Mouse (Mus musculus) limb, embryonic 13.5 days (tissue): ENCODE measurements around the gene Mast4. TPM values are rescaled to one million over a fixed set of nuclear protein-coding genes. Genes with fewer than 3 reads are reported as not detected.
A peak's percentile ranks its signal among the peaks of the same experiment; 100 is the strongest.

ENCODE experiments used
- ATAC-seq: fragments of 200-750 bp; cut with Nextera tagmentation; 2 replicates; pipeline ENCODE4 v1.8.0; 2017; ENCODE audit warnings: low read depth, moderate number of reproducible peaks, moderate TSS enrichment; ENCODE audit not compliant: low FRiP score
- H3K27ac ChIP-seq: fragments of 300-500 bp; sonication (generic); 2 replicates; pipeline ENCODE4 v1.5.1; 2015; ENCODE audit warnings: inconsistent platforms, mild to moderate bottlenecking, moderate library complexity
- H3K27me3 ChIP-seq: fragments of 300-500 bp; sonication (generic); 2 replicates; pipeline ENCODE4 v1.6.1; 2015; ENCODE audit warnings: mild to moderate bottlenecking, inconsistent platforms
- H3K36me3 ChIP-seq: fragments of 300-500 bp; sonication (generic); 2 replicates; pipeline ENCODE4 v1.6.1; 2015; ENCODE audit warnings: inconsistent platforms, mild to moderate bottlenecking, moderate library complexity
- H3K4me1 ChIP-seq: fragments of 300-500 bp; sonication (generic); 2 replicates; pipeline ENCODE4 v1.6.1; 2015; ENCODE audit warnings: inconsistent platforms
- H3K4me2 ChIP-seq: fragments of 300-500 bp; sonication (generic); replicated peaks from 2 replicates; pipeline ENCODE4 v1.6.1; 2015; ENCODE audit warnings: inconsistent platforms, mild to moderate bottlenecking, moderate library complexity
- H3K4me3 ChIP-seq: fragments of 300-500 bp; sonication (generic); 2 replicates; pipeline ENCODE4 v1.5.1; 2015; ENCODE audit warnings: moderate library complexity, mild to moderate bottlenecking, inconsistent platforms
- H3K9ac ChIP-seq: fragments of 300-500 bp; sonication (generic); 2 replicates; pipeline ENCODE4 v1.6.1; 2015; ENCODE audit warnings: mild to moderate bottlenecking, inconsistent platforms
- H3K9me3 ChIP-seq: fragments of 300-500 bp; sonication (generic); 2 replicates; pipeline ENCODE4 v1.6.1; 2016; ENCODE audit warnings: inconsistent platforms
- WGBS: fragments of 180-500 bp; shearing (Covaris S2); methylation state at CpG from one replicate; pipeline ENCODE4 v1.1.7; 2015; 5-methylcytosine and 5-hydroxymethylcytosine counted together
- polyA plus RNA-seq: library from polyadenylated mRNA; unstranded; fragments of >200 nt; fragmentation: Nextera tagmentation; extraction: Ambion mirVana; gene quantifications from 2 replicates; pipeline ENCODE4 v1.2.1, GENCODE M21; 2015

The Mast4 gene
- polyA plus RNA-seq, 1 experiment from 2014 or later: 23.2 TPM

GRCm38 (mm10) chr13:102918616-102919015 is 415.7 kb downstream of the Mast4 start:
- 35% methylated on average over 4 of the region's 4 CpGs for WGBS
- Histone ChIP-seq H3K4me3 (no peak overlapping the region), H3K4me1 (no peaks in the 10 kb centered on the region), H3K27ac (no peak overlapping the region), H3K9me3 (no peaks in the 10 kb centered on the region), H3K9ac (no peak overlapping the region), H3K4me2 (no peak overlapping the region), H3K27me3 (no peaks in the 10 kb centered on the region), H3K36me3 (no peaks in the 10 kb centered on the region)
- ATAC-seq: no peak

GRCm38 (mm10) chr13:102915341-102915740 is 419.0 kb downstream of the Mast4 start:
- H3K9ac ChIP-seq: no peak overlapping the region
- ATAC-seq: no peak
- no peaks in the 10 kb centered on the region for H3K36me3 ChIP-seq
- WGBS: 49% methylated on average over 1 of the region's 1 CpGs
- H3K4me1 ChIP-seq: no peaks in the 10 kb centered on the region
- H3K27ac ChIP-seq: no peak overlapping the region
- no peaks in the 10 kb centered on the region for H3K27me3 ChIP-seq
- H3K4me2 ChIP-seq: no peak overlapping the region
- H3K9me3 ChIP-seq: no peaks in the 10 kb centered on the region
- H3K4me3 ChIP-seq: no peak overlapping the region

- Histone ChIP-seq H3K36me3 (no peaks in the 10 kb centered on the region), H3K4me1 (no peaks in the 10 kb centered on the region), H3K4me3 (no peak overlapping the region), H3K27ac (no peak overlapping the region), H3K27me3 (no peaks in the 10 kb centered on the region), H3K9me3 (0 out of 2 replicates have a peak, but pooled peaks cover under 1% of the 10 kb centered on the region), H3K4me2 (no peak overlapping the region), H3K9ac (no peak overlapping the region)
- no peak for ATAC-seq
Observed at GRCm38 (mm10) chr13:102914800-102915199, 419.5 kb downstream of the Mast4 start.

GRCm38 (mm10) chr13:102913919-102914318 is 420.4 kb downstream of the Mast4 start:
- Histone ChIP-seq H3K4me3 (no peak overlapping the region), H3K36me3 (no peaks in the 10 kb centered on the region), H3K27me3 (no peaks in the 10 kb centered on the region), H3K4me1 (no peaks in the 10 kb centered on the region), H3K9me3 (0 out of 2 replicates have a peak, but pooled peaks cover 2% of the 10 kb centered on the region), H3K4me2 (no peak overlapping the region), H3K9ac (no peak overlapping the region), H3K27ac (no peak overlapping the region)
- 83% methylated on average over 2 of the region's 2 CpGs for WGBS
- no peak for ATAC-seq

- no peaks in the 10 kb centered on the region for H3K36me3 ChIP-seq
- no peak for ATAC-seq
- no peak overlapping the region; the same call in 1 of the 2 replicates for H3K27ac ChIP-seq
- no peak overlapping the region for H3K9ac ChIP-seq
- WGBS: 68% methylated on average over 12 of the region's 12 CpGs
- no peaks in the 10 kb centered on the region for H3K4me1 ChIP-seq
- H3K4me3 ChIP-seq: no peak overlapping the region
- 0 out of 2 replicates have a peak, but pooled peaks cover 2% of the 10 kb centered on the region for H3K9me3 ChIP-seq
- H3K4me2 ChIP-seq: no peak overlapping the region
- no peaks in the 10 kb centered on the region for H3K27me3 ChIP-seq
Observed at GRCm38 (mm10) chr13:102912867-102913266, 421.4 kb downstream of the Mast4 start.

- Histone ChIP-seq H3K9me3 (0 out of 2 replicates have a peak, but pooled peaks cover 2% of the 10 kb centered on the region), H3K4me1 (0 out of 2 replicates have a peak, but pooled peaks cover 4% of the 10 kb centered on the region), H3K27me3 (no peaks in the 10 kb centered on the region), H3K36me3 (no peaks in the 10 kb centered on the region), H3K4me2 (no peak overlapping the region), H3K4me3 (no peak overlapping the region), H3K9ac (no peak overlapping the region), H3K27ac (no peak overlapping the region)
- WGBS: 87% methylated on average over 5 of the region's 5 CpGs
- no peak for ATAC-seq
Observed at GRCm38 (mm10) chr13:102909654-102910418, 424.5 kb downstream of the Mast4 start.

- 7% methylated on average over 9 of the region's 9 CpGs for WGBS
- 0 out of 2 replicates have a peak, but pooled peaks cover 2% of the 10 kb centered on the region for H3K9me3 ChIP-seq
- no peaks in the 10 kb centered on the region for H3K36me3 ChIP-seq
- H3K27ac ChIP-seq: no peak overlapping the region
- H3K4me3 ChIP-seq: peak overlapping the region; percentile 52
- H3K9ac ChIP-seq: peak overlapping the region; percentile 75
- ATAC-seq: no peak
- H3K4me1 ChIP-seq: peaks cover 17% of the 10 kb centered on the region; the same call in 1 of the 2 replicates
- H3K27me3 ChIP-seq: no peaks in the 10 kb centered on the region
- peak overlapping the region; percentile 79 for H3K4me2 ChIP-seq
Observed at GRCm38 (mm10) chr13:102906661-102907009, 427.7 kb downstream of the Mast4 start.

GRCm38 (mm10) chr13:102906004-102906660 is 428.2 kb downstream of the Mast4 start:
- peak overlapping the region; percentile 79 for H3K4me2 ChIP-seq
- H3K27me3 ChIP-seq: no peaks in the 10 kb centered on the region
- H3K9ac ChIP-seq: peak overlapping the region; percentile 75
- H3K9me3 ChIP-seq: 0 out of 2 replicates have a peak, but pooled peaks cover 2% of the 10 kb centered on the region
- peak overlapping the region; percentile 52 for H3K4me3 ChIP-seq
- WGBS: under 1% methylated on average over 16 of the region's 16 CpGs
- ATAC-seq: peak; percentile 98
- peak overlapping the region; percentile 63; the same call in 1 of the 2 replicates for H3K27ac ChIP-seq
- H3K36me3 ChIP-seq: no peaks in the 10 kb centered on the region
- H3K4me1 ChIP-seq: peaks cover 20% of the 10 kb centered on the region

- H3K4me1 ChIP-seq: peaks cover 27% of the 10 kb centered on the region
- H3K9ac ChIP-seq: peak overlapping the region; percentile 75
- H3K9me3 ChIP-seq: 0 out of 2 replicates have a peak, but pooled peaks cover 2% of the 10 kb centered on the region
- H3K36me3 ChIP-seq: no peaks in the 10 kb centered on the region
- ATAC-seq: no peak
- H3K27me3 ChIP-seq: no peaks in the 10 kb centered on the region
- H3K4me2 ChIP-seq: peak overlapping the region; percentile 79
- H3K4me3 ChIP-seq: peak overlapping the region; percentile 52
- peak overlapping the region; percentile 63; the same call in 1 of the 2 replicates for H3K27ac ChIP-seq
- 3% methylated on average over 16 of the region's 16 CpGs for WGBS
Observed at GRCm38 (mm10) chr13:102905361-102905950, 428.8 kb downstream of the Mast4 start.

- 73% methylated on average over 4 of the region's 4 CpGs for WGBS
- Histone ChIP-seq H3K9me3 (no peaks in the 10 kb centered on the region), H3K4me3 (no peak overlapping the region), H3K27ac (no peak overlapping the region), H3K36me3 (no peaks in the 10 kb centered on the region), H3K4me1 (peaks cover 43% of the 10 kb centered on the region), H3K4me2 (peak overlapping the region; percentile 49), H3K27me3 (no peaks in the 10 kb centered on the region), H3K9ac (no peak overlapping the region)
- ATAC-seq: no peak
Observed at GRCm38 (mm10) chr13:102903689-102904088, 430.6 kb downstream of the Mast4 start.

- Histone ChIP-seq H3K27me3 (no peaks in the 10 kb centered on the region), H3K9ac (no peak overlapping the region), H3K36me3 (no peaks in the 10 kb centered on the region), H3K4me2 (no peak overlapping the region), H3K4me3 (no peak overlapping the region), H3K27ac (no peak overlapping the region), H3K9me3 (no peaks in the 10 kb centered on the region), H3K4me1 (peaks cover 53% of the 10 kb centered on the region)
- no peak for ATAC-seq
- WGBS: 90% methylated on average over 7 of the region's 7 CpGs
Observed at GRCm38 (mm10) chr13:102902123-102902522, 432.2 kb downstream of the Mast4 start.

GRCm38 (mm10) chr13:102900531-102900930 is 433.8 kb downstream of the Mast4 start:
- no peaks in the 10 kb centered on the region for H3K9me3 ChIP-seq
- H3K36me3 ChIP-seq: no peaks in the 10 kb centered on the region
- H3K9ac ChIP-seq: no peak overlapping the region
- H3K4me1 ChIP-seq: peaks cover 58% of the 10 kb centered on the region
- no peak overlapping the region for H3K4me2 ChIP-seq
- H3K27ac ChIP-seq: no peak overlapping the region
- no peak for ATAC-seq
- 51% methylated on average over 8 of the region's 8 CpGs for whole genome bisulfite sequencing
- H3K27me3 ChIP-seq: no peaks in the 10 kb centered on the region
- no peak overlapping the region for H3K4me3 ChIP-seq
